Comparison of ENCODE assay signal across 9 mouse cellular contexts in genomic region chr7:130668729-130669281, GRCm38 (mm10).
DNase-seq lines count a peak whose midpoint lies in the region; ATAC-seq and TF ChIP-seq lines count a peak whose summit lies in the region.
"Had no signal": no experiment of that assay in that cellular context is flagged by ENCODE, and none has a peak within 500 bp of the region (broad histone marks: within the 10 kb centered on the region; RNA-seq: fewer than 3 reads in every experiment).

No protein-coding gene starts in this region.

- peak overlapping the region; percentile 74 for H3K9ac ChIP-seq in heart, embryonic 13.5 days
- no peak overlapping the region for H3K9ac ChIP-seq in forebrain, embryonic 16.5 days (replicated peaks; ENCODE audit: low read depth, low read length)
- H3K9ac ChIP-seq in kidney, postnatal 0 days (ENCODE audit: low read depth, low read length): no peak overlapping the region

- H3K9me3 ChIP-seq in heart, embryonic 13.5 days: peaks cover 10% of the 10 kb centered on the region
- H3K9me3 ChIP-seq in forebrain, embryonic 16.5 days (ENCODE audit: control insufficient read depth, low read length): no peaks in the 10 kb centered on the region
- H3K9me3 ChIP-seq in kidney, postnatal 0 days (replicated peaks; ENCODE audit: low read length): no peaks in the 10 kb centered on the region

- no peak for TF ChIP-seq CTCF in kidney, postnatal 0 days (IDR thresholded peaks at IDR 0.05; ENCODE audit: low read depth)

- H3K27me3 ChIP-seq in heart, embryonic 13.5 days (replicated peaks): no peaks in the 10 kb centered on the region
- H3K27me3 ChIP-seq in forebrain, embryonic 16.5 days (replicated peaks; ENCODE audit: control insufficient read depth, insufficient read depth, low read length): no peaks in the 10 kb centered on the region
- no peaks in the 10 kb centered on the region for H3K27me3 ChIP-seq in kidney, postnatal 0 days (ENCODE audit: insufficient read depth, low read length)

- peak overlapping the region; percentile 100 for H3K27ac ChIP-seq in heart, embryonic 13.5 days (replicated peaks)
- peak overlapping the region; percentile 60 for H3K27ac ChIP-seq in forebrain, embryonic 16.5 days (ENCODE audit: low read length)
- H3K27ac ChIP-seq in kidney, postnatal 0 days: peak overlapping the region; percentile 76

- peaks cover 26% of the 10 kb centered on the region for H3K36me3 ChIP-seq in heart, embryonic 13.5 days
- no peaks in the 10 kb centered on the region for H3K36me3 ChIP-seq in forebrain, embryonic 16.5 days (ENCODE audit: control insufficient read depth, insufficient read depth)
- H3K36me3 ChIP-seq in kidney, postnatal 0 days (ENCODE audit: insufficient read depth, low read length): 0 out of 2 replicates have a peak, but pooled peaks cover 3% of the 10 kb centered on the region

- peaks cover 73% of the 10 kb centered on the region for H3K4me1 ChIP-seq in heart, embryonic 13.5 days
- H3K4me1 ChIP-seq in forebrain, embryonic 16.5 days (replicated peaks; ENCODE audit: control insufficient read depth, insufficient read depth, low read length): peaks cover 15% of the 10 kb centered on the region
- peaks cover 14% of the 10 kb centered on the region for H3K4me1 ChIP-seq in kidney, postnatal 0 days (replicated peaks; ENCODE audit: insufficient read depth, low read length)

- H3K4me3 ChIP-seq in heart, embryonic 13.5 days: peak overlapping the region; percentile 22
- H3K4me3 ChIP-seq in forebrain, embryonic 16.5 days (replicated peaks; ENCODE audit: low read length): no peak overlapping the region
- no peak overlapping the region for H3K4me3 ChIP-seq in kidney, postnatal 0 days (replicated peaks; ENCODE audit: low read depth, low read length)
- H3K4me3 ChIP-seq: myocyte had no signal

- no peak for DNase-seq in heart, adult 8-10 months (ENCODE audit: low spot score)
- DNase-seq in kidney, postnatal 0 days (ENCODE audit: low spot score): peak; percentile 14
- DNase-seq in neural tube, embryonic 10.5 days (ENCODE audit: extremely low spot score, low spot score): peak; percentile 23
- no peak for DNase-seq in thymus, postnatal 0 days (ENCODE audit: low spot score)
- no peak for DNase-seq in ovary, adult 18-20 months (ENCODE audit: low spot score)
- DNase-seq in right cerebral cortex, postnatal 14 days: no peak

- H3K4me2 ChIP-seq in heart, embryonic 13.5 days: peak overlapping the region; percentile 50
- H3K4me2 ChIP-seq in forebrain, embryonic 16.5 days (ENCODE audit: low read length): no peak overlapping the region
- no peak overlapping the region for H3K4me2 ChIP-seq in kidney, postnatal 0 days (ENCODE audit: low read length)

- no peak; the same call in 1 of the 2 replicates for ATAC-seq in heart, embryonic 13.5 days (ENCODE audit: extremely low read depth, insufficient number of reproducible peaks, low FRiP score, low TSS enrichment)
- no peak for ATAC-seq in forebrain, embryonic 16.5 days
- peak; percentile 75 for ATAC-seq in kidney, postnatal 0 days (replicated peaks; ENCODE audit: low FRiP score, low read depth)

- WGBS in heart, embryonic 13.5 days: 9% methylated on average over 7 of the region's 7 CpGs
- WGBS in forebrain, embryonic 16.5 days: 49% methylated on average over 7 of the region's 7 CpGs
- WGBS in kidney, postnatal 0 days: 39% methylated on average over 7 of the region's 7 CpGs

Comparison
In these comparisons a context has a peak if more than half of its experiments do, and no peak if none do; other contexts are left out.
1. DNase-seq: peak in kidney, postnatal 0 days (single experiment) and neural tube, embryonic 10.5 days (single experiment); none in heart, adult 8-10 months (single experiment), thymus, postnatal 0 days (single experiment), ovary, adult 18-20 months (single experiment) and right cerebral cortex, postnatal 14 days (single experiment).
2. Peak in every context shown above with its lines, with median percentiles within 50 percentile points of each other: H3K27ac ChIP-seq.